Mouse (Mus musculus) testis, adult 2 months (tissue): ENCODE results near the gene AC134908.4.

Source experiments
- CTCF ChIP-seq: fragments of 200-500 bp; IDR thresholded peaks from 2 replicates; pipeline ENCODE4 v1.5.1; 2012; ENCODE audit warnings: low read depth, mild to moderate bottlenecking, inconsistent platforms, low read length, moderate library complexity; ENCODE audit not compliant: control insufficient read depth, insufficient read depth, insufficient replicate concordance
- POLR2A ChIP-seq: fragments of 200-500 bp; IDR thresholded peaks from 2 replicates; pipeline ENCODE4 v1.6.1; 2012; ENCODE audit warnings: low read depth, mild to moderate bottlenecking, inconsistent platforms, low read length, moderate library complexity; ENCODE audit not compliant: control insufficient read depth

GRCm38 (mm10) chr17:25761561-25761970 lies 33.9 kb downstream of the AC134908.4 start:
- no peak for TF ChIP-seq CTCF
- no peak for TF ChIP-seq POLR2A
